Mouse (Mus musculus): ENCODE data around the gene Epb41l2. TPM values are rescaled to one million over a fixed set of nuclear protein-coding genes. Genes with fewer than 3 reads are reported as not detected.

Gene Epb41l2
- polyA plus RNA-seq, 1 experiment = 181 TPM

DNA sequence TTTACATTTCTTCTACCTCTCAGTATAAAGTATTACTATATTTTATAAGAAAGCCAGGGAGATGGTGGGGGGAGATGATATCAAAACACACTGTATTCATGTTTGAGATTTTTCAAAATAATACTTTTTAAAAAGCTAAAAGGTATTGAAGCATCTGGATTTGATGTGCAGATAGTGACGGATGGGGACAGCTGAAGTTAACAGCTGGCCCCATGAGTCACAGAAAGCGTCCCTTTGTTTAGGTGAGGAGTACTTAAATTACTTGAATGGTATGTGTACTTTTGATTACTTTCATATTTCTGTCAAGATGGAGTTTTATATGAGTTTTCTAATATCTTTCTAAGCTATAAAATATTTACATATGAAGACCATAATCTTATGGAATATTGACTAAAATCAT is 112.3 kb downstream of the Epb41l2 start:
- Histone ChIP-seq H3K27ac (ENCODE audit: insufficient read depth, low read length) (no peak overlapping the region), H3K9me3 (replicated peaks; ENCODE audit: control insufficient read depth, insufficient read depth, low read length, poor library complexity, severe bottlenecking) (no peaks in the 10 kb centered on the region), H3K36me3 (ENCODE audit: control insufficient read depth, insufficient read depth, low read length, poor library complexity, severe bottlenecking) (peaks cover 8% of the 10 kb centered on the region), H3K27me3 (ENCODE audit: control insufficient read depth, insufficient read depth, low read length, poor library complexity, severe bottlenecking) (no peaks in the 10 kb centered on the region), H3K9ac (ENCODE audit: low read depth, poor library complexity, severe bottlenecking) (no peak overlapping the region), H3K4me1 (ENCODE audit: control insufficient read depth, insufficient read depth, low read length) (no peaks in the 10 kb centered on the region), H3K4me3 (ENCODE audit: low read depth, low read length) (no peak overlapping the region)
- TF ChIP-seq POLR2A (IDR thresholded peaks at IDR 0.05; ENCODE audit: insufficient read depth, low read length) (no peak), EP300 (IDR thresholded peaks at IDR 0.05; ENCODE audit: insufficient read depth, low read depth, low read length) (no peak), CTCF (IDR thresholded peaks at IDR 0.05; ENCODE audit: low read depth, low read length) (no peak)

- no peak for TF ChIP-seq POLR2A (IDR thresholded peaks at IDR 0.05; ENCODE audit: insufficient read depth, low read length)
- TF ChIP-seq CTCF (IDR thresholded peaks at IDR 0.05; ENCODE audit: low read depth, low read length) = no peak
- no peak for TF ChIP-seq EP300 (IDR thresholded peaks at IDR 0.05; ENCODE audit: insufficient read depth, low read depth, low read length)
- Histone ChIP-seq H3K27ac (ENCODE audit: insufficient read depth, low read length) (no peak overlapping the region), H3K9me3 (replicated peaks; ENCODE audit: control insufficient read depth, insufficient read depth, low read length, poor library complexity, severe bottlenecking) (no peaks in the 10 kb centered on the region), H3K36me3 (ENCODE audit: control insufficient read depth, insufficient read depth, low read length, poor library complexity, severe bottlenecking) (no peaks in the 10 kb centered on the region), H3K9ac (ENCODE audit: low read depth, poor library complexity, severe bottlenecking) (no peak overlapping the region), H3K4me3 (ENCODE audit: low read depth, low read length) (no peak overlapping the region), H3K4me1 (ENCODE audit: control insufficient read depth, insufficient read depth, low read length) (no peaks in the 10 kb centered on the region), H3K27me3 (ENCODE audit: control insufficient read depth, insufficient read depth, low read length, poor library complexity, severe bottlenecking) (no peaks in the 10 kb centered on the region)
Observed at GRCm38 (mm10) chr10:25479716-25480115, 120.1 kb downstream of the Epb41l2 start.

DNA sequence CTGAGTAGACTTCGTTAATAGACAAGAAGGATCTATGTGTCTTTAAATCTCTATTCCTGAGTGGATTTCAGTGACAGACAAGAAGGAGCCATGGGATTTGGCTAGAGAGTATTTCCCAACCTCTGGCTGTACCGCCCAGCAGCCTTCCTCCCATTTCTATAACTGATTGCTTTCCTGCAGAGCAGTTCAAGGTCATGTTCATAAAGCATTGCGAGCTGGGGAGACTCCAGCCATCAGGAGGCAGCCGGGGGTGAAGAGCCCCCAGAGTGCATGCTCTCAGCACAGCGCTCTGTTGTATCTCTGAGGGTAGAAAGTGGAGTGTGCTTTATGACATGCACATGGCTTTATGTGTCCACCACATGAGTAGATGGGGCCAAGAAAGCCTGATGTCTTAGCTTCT is 123.2 kb downstream of the Epb41l2 start:
- Histone ChIP-seq H3K27ac (ENCODE audit: insufficient read depth, low read length) (no peak overlapping the region), H3K9me3 (replicated peaks; ENCODE audit: control insufficient read depth, insufficient read depth, low read length, poor library complexity, severe bottlenecking) (no peaks in the 10 kb centered on the region), H3K9ac (ENCODE audit: low read depth, poor library complexity, severe bottlenecking) (no peak overlapping the region), H3K36me3 (ENCODE audit: control insufficient read depth, insufficient read depth, low read length, poor library complexity, severe bottlenecking) (peaks cover 2% of the 10 kb centered on the region; the same call in 1 of the 2 replicates), H3K27me3 (ENCODE audit: control insufficient read depth, insufficient read depth, low read length, poor library complexity, severe bottlenecking) (no peaks in the 10 kb centered on the region), H3K4me3 (ENCODE audit: low read depth, low read length) (no peak overlapping the region), H3K4me1 (ENCODE audit: control insufficient read depth, insufficient read depth, low read length) (no peaks in the 10 kb centered on the region)
- no peak for TF ChIP-seq POLR2A (IDR thresholded peaks at IDR 0.05; ENCODE audit: insufficient read depth, low read length)

DNA sequence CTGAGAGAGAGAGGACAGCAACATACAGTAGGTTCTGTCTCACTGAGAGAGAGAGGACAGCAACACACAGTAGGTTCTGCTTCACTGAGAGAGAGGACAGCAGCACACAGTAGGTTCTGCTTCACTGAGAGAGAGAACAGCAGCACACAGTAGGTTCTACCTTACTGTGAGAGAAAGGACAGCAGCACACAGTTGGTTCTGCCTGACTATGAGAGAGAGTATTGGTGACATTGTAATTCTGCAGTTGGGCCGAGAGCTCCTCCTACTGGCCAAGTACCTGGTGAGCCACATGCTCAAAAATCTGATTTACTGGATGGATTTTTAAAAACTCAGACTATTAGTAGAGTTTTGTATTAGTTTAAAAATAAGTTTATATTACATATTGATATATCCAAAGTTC is 128.9 kb downstream of the Epb41l2 start:
- peak; percentile 66 for TF ChIP-seq CTCF (IDR thresholded peaks at IDR 0.05; ENCODE audit: low read depth, low read length)
- TF ChIP-seq POLR2A (IDR thresholded peaks at IDR 0.05; ENCODE audit: insufficient read depth, low read length) = no peak
- peaks cover 2% of the 10 kb centered on the region; the same call in 1 of the 2 replicates for H3K36me3 ChIP-seq (ENCODE audit: control insufficient read depth, insufficient read depth, low read length, poor library complexity, severe bottlenecking)
- H3K4me3 ChIP-seq (ENCODE audit: low read depth, low read length) = no peak overlapping the region

DNA sequence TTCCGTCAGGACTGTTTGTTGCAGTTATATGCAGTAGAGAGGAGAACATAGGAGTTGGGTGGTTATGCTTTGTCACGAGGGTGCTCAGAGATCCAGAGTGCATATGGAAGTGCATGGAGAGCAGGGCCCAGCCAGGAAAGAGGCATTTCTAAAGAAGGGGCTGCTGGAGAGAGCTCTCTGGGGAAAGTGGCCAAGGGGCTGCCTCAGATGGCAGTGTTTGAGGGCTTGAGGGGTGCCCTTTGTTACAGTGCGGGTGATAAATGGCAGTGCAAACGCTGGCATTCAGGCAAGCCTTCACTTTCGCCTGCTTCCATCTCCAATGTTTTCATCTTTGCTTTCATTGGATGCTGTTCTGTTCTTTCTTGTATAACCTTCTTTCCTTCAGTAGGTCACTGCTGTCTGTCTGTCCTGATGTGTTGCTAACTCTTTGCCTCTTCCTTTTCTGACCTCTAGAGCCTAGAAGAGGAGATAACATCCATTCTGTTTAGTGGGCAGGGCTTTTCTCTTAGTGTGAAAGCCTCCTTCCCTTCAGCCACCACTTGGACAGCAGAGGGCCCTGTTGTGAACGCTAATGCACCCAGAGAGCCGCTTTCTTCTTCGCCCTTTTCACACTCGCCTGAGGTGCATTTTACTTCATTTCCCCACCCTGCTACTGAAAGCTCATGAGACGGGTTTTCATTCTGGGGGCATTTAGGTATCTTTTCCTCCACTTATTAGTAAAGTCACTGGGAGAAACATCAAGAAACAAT is 139.9 kb downstream of the Epb41l2 start:
- Histone ChIP-seq H3K9ac (ENCODE audit: low read depth, poor library complexity, severe bottlenecking) (no peak overlapping the region), H3K4me1 (ENCODE audit: control insufficient read depth, insufficient read depth, low read length) (no peaks in the 10 kb centered on the region), H3K36me3 (ENCODE audit: control insufficient read depth, insufficient read depth, low read length, poor library complexity, severe bottlenecking) (peaks cover 5% of the 10 kb centered on the region; the same call in 1 of the 2 replicates), H3K4me3 (ENCODE audit: low read depth, low read length) (no peak overlapping the region), H3K27ac (ENCODE audit: insufficient read depth, low read length) (no peak overlapping the region), H3K27me3 (ENCODE audit: control insufficient read depth, insufficient read depth, low read length, poor library complexity, severe bottlenecking) (no peaks in the 10 kb centered on the region), H3K9me3 (replicated peaks; ENCODE audit: control insufficient read depth, insufficient read depth, low read length, poor library complexity, severe bottlenecking) (no peaks in the 10 kb centered on the region; the same call in 1 of the 2 replicates)
- TF ChIP-seq POLR2A (IDR thresholded peaks at IDR 0.05; ENCODE audit: insufficient read depth, low read length) (no peak), EP300 (IDR thresholded peaks at IDR 0.05; ENCODE audit: insufficient read depth, low read depth, low read length) (no peak), CTCF (IDR thresholded peaks at IDR 0.05; ENCODE audit: low read depth, low read length) (peak; percentile 49)

More for the DNA sequence above, 128.9 kb downstream of the Epb41l2 start:
- Histone ChIP-seq H3K9ac (ENCODE audit: low read depth, poor library complexity, severe bottlenecking) (no peak overlapping the region), H3K27ac (ENCODE audit: insufficient read depth, low read length) (no peak overlapping the region), H3K27me3 (ENCODE audit: control insufficient read depth, insufficient read depth, low read length, poor library complexity, severe bottlenecking) (no peaks in the 10 kb centered on the region), H3K4me1 (ENCODE audit: control insufficient read depth, insufficient read depth, low read length) (no peaks in the 10 kb centered on the region), H3K9me3 (replicated peaks; ENCODE audit: control insufficient read depth, insufficient read depth, low read length, poor library complexity, severe bottlenecking) (no peaks in the 10 kb centered on the region)

DNA sequence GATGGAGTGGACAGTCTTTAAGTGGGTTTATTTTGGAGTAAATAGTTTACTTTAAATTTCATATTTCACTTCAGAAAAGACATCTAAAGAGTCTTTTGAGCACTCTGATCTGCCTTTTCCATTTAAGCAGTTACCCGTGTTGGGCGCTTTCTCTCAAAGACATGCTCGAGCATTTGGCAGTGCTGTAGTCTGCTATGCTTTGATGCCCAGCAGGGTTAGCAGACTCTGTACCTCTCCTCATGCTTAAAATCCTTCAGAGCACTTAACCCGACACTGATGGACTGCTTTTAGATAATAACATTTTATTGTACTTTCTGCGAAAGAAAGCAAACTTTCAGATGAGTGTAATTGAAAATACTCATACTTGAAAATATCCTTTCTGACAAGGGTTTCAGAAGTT is 143.7 kb downstream of the Epb41l2 start:
- TF ChIP-seq CTCF (IDR thresholded peaks at IDR 0.05; ENCODE audit: low read depth, low read length) = no peak
- H3K27me3 ChIP-seq (ENCODE audit: control insufficient read depth, insufficient read depth, low read length, poor library complexity, severe bottlenecking) = no peaks in the 10 kb centered on the region
- H3K36me3 ChIP-seq (ENCODE audit: control insufficient read depth, insufficient read depth, low read length, poor library complexity, severe bottlenecking) = 0 out of 2 replicates have a peak, but pooled peaks cover 5% of the 10 kb centered on the region
- no peaks in the 10 kb centered on the region for H3K4me1 ChIP-seq (ENCODE audit: control insufficient read depth, insufficient read depth, low read length)
- no peak overlapping the region for H3K4me3 ChIP-seq (ENCODE audit: low read depth, low read length)
- no peak overlapping the region for H3K27ac ChIP-seq (ENCODE audit: insufficient read depth, low read length)
- no peak overlapping the region for H3K9ac ChIP-seq (ENCODE audit: low read depth, poor library complexity, severe bottlenecking)
- H3K9me3 ChIP-seq (replicated peaks; ENCODE audit: control insufficient read depth, insufficient read depth, low read length, poor library complexity, severe bottlenecking) = no peaks in the 10 kb centered on the region

Measured in ES-Bruce4 (cell line).